Mouse (Mus musculus): Measurements from ENCODE around the gene Slc44a2. TPM values are rescaled to one million over a fixed set of nuclear protein-coding genes. Genes with fewer than 3 reads are reported as not detected.
A peak's percentile ranks its signal among the peaks of the same experiment; 100 is the strongest.

The Slc44a2 gene
- total and polyA plus RNA-seq, 3 experiments: 22.1 to 62.9 (median 36.5) TPM

DNA sequence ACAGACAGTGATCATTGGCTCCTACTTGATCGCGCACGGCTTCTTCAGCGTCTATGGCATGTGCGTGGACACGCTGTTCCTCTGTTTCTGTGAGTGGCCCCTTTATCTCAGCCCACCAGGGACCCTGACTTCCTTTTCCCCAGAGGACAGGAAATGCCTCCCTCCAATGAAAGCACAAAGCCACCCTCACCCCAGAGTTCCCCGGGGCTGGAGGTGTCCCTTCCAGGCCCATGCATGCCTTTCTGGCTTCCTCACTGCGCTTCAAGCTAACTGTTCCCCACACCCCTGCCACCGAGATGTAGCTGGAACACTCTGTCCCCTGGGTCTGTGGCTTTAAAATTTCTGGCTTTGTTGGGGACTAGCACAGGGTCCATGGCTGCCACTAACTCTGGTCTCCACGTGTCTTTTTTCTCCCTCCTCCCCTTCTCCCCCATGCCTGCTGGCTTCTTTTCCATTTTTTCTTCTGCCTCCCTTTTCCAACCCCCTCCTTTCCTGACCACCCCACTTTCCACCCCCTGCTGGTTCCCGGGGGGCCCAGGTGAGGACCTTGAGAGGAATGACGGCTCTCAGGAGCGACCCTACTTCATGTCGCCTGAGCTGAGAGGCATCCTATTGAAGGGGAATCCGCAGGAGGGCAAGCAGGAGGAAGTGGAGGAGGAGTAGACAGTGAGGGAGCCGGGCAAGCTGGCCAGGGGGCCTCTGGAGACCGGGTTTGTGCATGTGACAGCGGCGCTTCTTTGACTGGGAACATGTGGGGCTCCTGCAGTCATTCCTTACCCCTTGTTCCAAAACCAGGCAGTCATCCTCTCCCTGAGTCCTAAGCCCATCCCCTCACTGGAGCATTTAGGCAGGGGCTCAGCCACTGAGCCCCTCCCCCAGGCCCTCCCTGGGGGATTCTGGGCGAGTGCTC lies 32.2 kb downstream of the Slc44a2 start (continued):
- TF ChIP-seq IRF4 (IDR thresholded peaks at IDR 0.05; ENCODE audit: low read depth, low read length): no peak
- no peak for TF ChIP-seq ZNF384 (IDR thresholded peaks at IDR 0.05; ENCODE audit: low read depth, low read length)
- no peak for TF ChIP-seq TCF12 (IDR thresholded peaks at IDR 0.05; ENCODE audit: low read depth, low read length)
- TF ChIP-seq NRF1 (IDR thresholded peaks at IDR 0.05; ENCODE audit: low read depth, low read length): no peak
- no peak for TF ChIP-seq ZMIZ1 (IDR thresholded peaks at IDR 0.05; ENCODE audit: low read depth, low read length)
- TF ChIP-seq UBTF (IDR thresholded peaks at IDR 0.05; ENCODE audit: low read depth, low read length): no peak
- no peak for TF ChIP-seq CTCF (conservative IDR thresholded peaks at IDR 0.05 in 1 of 2, IDR thresholded peaks at IDR 0.05 in 1 of 2; ENCODE audit: low read depth in 2 of 2, low read length in 2 of 2)
- 0 out of 2 replicates have a peak, but pooled peaks have one; percentile 25 for TF ChIP-seq KAT2A (IDR thresholded peaks at IDR 0.05; ENCODE audit: insufficient replicate concordance, low read length)
- TF ChIP-seq USF2 (conservative IDR thresholded peaks at IDR 0.05; ENCODE audit: low read depth, low read length): no peak
- TF ChIP-seq TBP (conservative IDR thresholded peaks at IDR 0.05; ENCODE audit: low read depth, low read length): no peak

- peak overlapping the region; percentile 21; the same call in 1 of the 2 replicates for H3K9ac ChIP-seq (ENCODE audit: insufficient read depth, low read depth)
- peak overlapping the region; percentile 44; the same call in 1 of the 2 replicates for H3K27ac ChIP-seq (ENCODE audit: insufficient read depth, low read depth)
- no peak overlapping the region for H3K4me3 ChIP-seq (replicated peaks in 1 of 3; ENCODE audit: low read depth in 2 of 3, low read length in 2 of 3, poor library complexity in 1 of 3)
- no peak for DNase-seq (ENCODE audit: extremely low read depth)
- peak overlapping the region; percentile 26; the same call in 1 of the 2 replicates for H3K4me2 ChIP-seq (ENCODE audit: insufficient read depth, low read depth, poor library complexity, severe bottlenecking)
- peaks cover 3% of the 10 kb centered on the region for H3K9me3 ChIP-seq (replicated peaks; ENCODE audit: low read length)
- TF ChIP-seq USF2 (conservative IDR thresholded peaks at IDR 0.05; ENCODE audit: low read depth, low read length) (no peak), JUN (IDR thresholded peaks at IDR 0.05; ENCODE audit: insufficient read depth, low read depth, low read length) (no peak), EP300 (IDR thresholded peaks at IDR 0.05; ENCODE audit: low read length) (no peak), IRF4 (IDR thresholded peaks at IDR 0.05; ENCODE audit: low read depth, low read length) (no peak), E2F4 (IDR thresholded peaks at IDR 0.05; ENCODE audit: insufficient replicate concordance, low read depth, low read length) (no peak), BHLHE40 (IDR thresholded peaks at IDR 0.05; ENCODE audit: low read depth, low read length) (no peak), RAD21 (IDR thresholded peaks at IDR 0.05; ENCODE audit: low read depth, low read length) (no peak), MYC (IDR thresholded peaks at IDR 0.05; ENCODE audit: low read depth, low read length) (no peak), ELF1 (IDR thresholded peaks at IDR 0.05; ENCODE audit: low read depth, low read length) (no peak), MEF2A (IDR thresholded peaks at IDR 0.05; ENCODE audit: borderline replicate concordance, low read depth, low read length) (no peak), CTCF (conservative IDR thresholded peaks at IDR 0.05 in 1 of 2, IDR thresholded peaks at IDR 0.05 in 1 of 2; ENCODE audit: low read depth in 2 of 2, low read length in 2 of 2) (no peak), NRF1 (IDR thresholded peaks at IDR 0.05; ENCODE audit: low read depth, low read length) (no peak), ZMIZ1 (IDR thresholded peaks at IDR 0.05; ENCODE audit: low read depth, low read length) (no peak), ZKSCAN1 (IDR thresholded peaks at IDR 0.05; ENCODE audit: borderline replicate concordance, low read depth, low read length) (no peak), ZC3H11A (IDR thresholded peaks at IDR 0.05; ENCODE audit: low read depth, low read length) (no peak), MXI1 (IDR thresholded peaks at IDR 0.05; ENCODE audit: low read depth, low read length) (no peak), PAX5 (IDR thresholded peaks at IDR 0.05; ENCODE audit: low read length) (no peak), KAT2A (IDR thresholded peaks at IDR 0.05; ENCODE audit: insufficient replicate concordance, low read length) (no peak), GABPA (IDR thresholded peaks at IDR 0.05; ENCODE audit: insufficient replicate concordance, low read depth, low read length) (no peak), TCF12 (IDR thresholded peaks at IDR 0.05; ENCODE audit: low read depth, low read length) (no peak)
- H3K27me3 ChIP-seq (replicated peaks): no peaks in the 10 kb centered on the region
- H3K79me2 ChIP-seq (replicated peaks; ENCODE audit: control insufficient read depth, extremely low read depth, insufficient read depth, poor library complexity, severe bottlenecking): no peaks in the 10 kb centered on the region
- peaks cover 6 to 36% of the 10 kb centered on the region in 2 experiments; a peak in 3 of 4 replicates for H3K4me1 ChIP-seq (ENCODE audit: control insufficient read depth in 1 of 2, insufficient read depth in 2 of 2)
- peaks cover 27 to 63% of the 10 kb centered on the region in 2 experiments for H3K36me3 ChIP-seq (replicated peaks in 1 of 2; ENCODE audit: control insufficient read depth in 1 of 2, insufficient read depth in 1 of 2, low read length in 1 of 2)
- in situ Hi-C loops (cut with MboI; ENCODE audit: low pct_ligation_motif_present, low pct_unique_long_range_greater_than_20kb, low sequenced_read_pairs) (loop anchor here (5.0 kb wide), 1 partner anchor 41 kb away; the partner anchor contains the start of gene Ap1m2), dilution Hi-C loops (cut with MboI; ENCODE audit: extremely low pct_ligation_motif_present, extremely low pct_unique_long_range_greater_than_20kb, low sequenced_read_pairs) (no loop called here)
Measured at GRCm38 (mm10) chr9:21353373-21353686, 32.8 kb downstream of the Slc44a2 start.

Data from CH12.LX (cell line).